Mouse (Mus musculus): ENCODE results near the gene Hmg20a.

Hmg20a gene

GRCm38 (mm10) chr9:56495088-56495487 is 76.7 kb downstream of the Hmg20a start:
- in situ Hi-C loops (cut with MboI, MseI), result no loop called here

- in situ Hi-C loops (cut with MboI, MseI), result no loop called here
Measured at GRCm38 (mm10) chr9:56495795-56496232, 77.4 kb downstream of the Hmg20a start.

DNA sequence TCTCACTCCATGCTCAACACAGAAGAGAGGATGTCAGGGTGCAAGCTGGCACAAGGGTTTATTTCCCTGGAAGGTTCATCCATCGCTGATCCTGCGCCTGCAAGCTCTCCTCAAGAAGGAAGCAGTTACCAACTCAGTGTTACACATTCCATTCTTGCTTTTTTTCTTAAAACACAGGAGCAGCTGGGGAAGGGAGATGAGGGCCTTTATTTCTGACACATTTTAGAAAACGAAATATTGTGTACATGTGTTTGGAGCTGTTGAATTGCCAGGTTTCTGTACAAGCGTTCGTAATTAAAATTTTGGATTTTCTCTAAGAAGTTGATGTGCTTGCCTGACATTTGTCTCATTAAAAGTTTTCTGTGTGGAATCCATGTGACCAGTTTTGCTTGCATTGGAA is 78.2 kb downstream of the Hmg20a start:
- in situ Hi-C loops (cut with MboI, MseI), result no loop called here

- in situ Hi-C loops (cut with MboI, MseI), result no loop called here
Measured at GRCm38 (mm10) chr9:56497181-56497864, 78.9 kb downstream of the Hmg20a start.

- in situ Hi-C loops (cut with MboI, MseI), result loop anchor here (10.0 to 25.0 kb wide), 2 partner anchors 85 to 287 kb away; partner anchors contain the start of genes Hmg20a (in 2 of the 2) and Peak1 (in 2 of the 2)
Measured at GRCm38 (mm10) chr9:56499324-56500067, 81.1 kb downstream of the Hmg20a start.

GRCm38 (mm10) chr9:56500893-56501590 is 82.6 kb downstream of the Hmg20a start:
- in situ Hi-C loops (cut with MboI, MseI), result loop anchor here (10.0 to 25.0 kb wide), 2 partner anchors 86 to 289 kb away; partner anchors contain the start of genes Hmg20a (in 2 of the 2) and Peak1 (in 2 of the 2)

DNA sequence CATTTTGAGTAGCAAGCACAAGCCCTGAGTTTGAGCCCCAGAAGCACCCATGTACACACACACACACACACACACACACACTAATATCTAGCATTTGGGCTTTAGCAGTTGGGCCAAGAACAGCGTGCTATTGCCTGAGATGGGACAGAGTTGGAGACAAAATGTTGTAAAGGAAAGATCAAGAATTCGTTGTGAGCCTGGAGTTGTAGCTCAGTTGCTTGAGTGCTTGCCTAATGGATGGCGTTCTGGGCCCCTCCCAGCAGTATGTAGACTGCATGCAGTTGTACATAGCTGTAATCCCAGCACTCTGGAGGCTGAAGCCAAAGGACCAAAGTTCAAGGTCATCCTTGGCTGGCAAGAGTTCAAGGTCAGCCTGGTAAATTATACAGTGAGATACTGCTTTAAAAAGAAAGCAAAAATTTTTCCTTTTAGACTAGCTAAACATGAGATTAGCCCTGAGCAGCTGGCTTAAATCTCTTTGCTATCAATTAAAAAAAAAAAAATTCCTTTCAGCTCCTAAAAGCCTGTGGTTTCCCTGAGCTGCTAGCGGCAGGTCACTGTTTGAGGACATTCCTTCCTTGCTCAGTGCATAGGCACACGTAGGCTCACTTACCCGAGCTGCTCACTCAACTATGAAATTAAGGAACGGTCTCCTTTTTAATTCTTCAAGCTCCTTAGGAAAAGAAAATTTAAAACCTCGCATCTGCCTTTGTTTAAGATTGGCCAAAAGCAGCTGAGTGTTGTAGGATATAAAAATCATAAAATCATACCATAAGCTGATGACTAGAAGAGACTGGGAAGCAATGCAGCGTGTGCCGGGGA is 83.5 kb downstream of the Hmg20a start:
- in situ Hi-C loops (cut with MboI, MseI), result loop anchor here (10.0 to 25.0 kb wide), 2 partner anchors 87 to 290 kb away; partner anchors contain the start of genes Hmg20a (in 2 of the 2) and Peak1 (in 2 of the 2)

DNA sequence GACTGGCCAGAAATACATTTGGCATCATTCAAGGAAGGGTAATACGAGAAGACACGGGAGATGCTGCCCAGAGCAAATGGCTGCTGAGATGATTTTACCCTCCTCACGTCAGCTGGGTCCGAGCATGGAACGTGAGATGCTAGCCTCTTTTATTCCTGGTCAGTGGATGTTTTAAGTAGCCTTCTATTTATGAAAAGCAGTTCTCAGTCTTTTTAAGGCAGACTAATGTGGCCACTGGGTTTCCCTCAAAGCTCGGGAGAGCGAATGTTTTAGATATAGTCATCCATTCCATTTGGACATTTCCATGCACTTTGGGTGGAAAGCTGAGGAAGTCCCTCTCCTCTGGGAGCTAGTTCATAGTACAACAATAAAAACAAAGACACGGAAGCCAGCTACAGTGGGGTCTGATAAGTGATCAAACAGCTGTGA is 84.1 kb downstream of the Hmg20a start:
- in situ Hi-C loops (cut with MboI, MseI), result loop anchor here (10.0 to 25.0 kb wide), 2 partner anchors 88 to 290 kb away; partner anchors contain the start of genes Hmg20a (in 2 of the 2) and Peak1 (in 2 of the 2)

DNA sequence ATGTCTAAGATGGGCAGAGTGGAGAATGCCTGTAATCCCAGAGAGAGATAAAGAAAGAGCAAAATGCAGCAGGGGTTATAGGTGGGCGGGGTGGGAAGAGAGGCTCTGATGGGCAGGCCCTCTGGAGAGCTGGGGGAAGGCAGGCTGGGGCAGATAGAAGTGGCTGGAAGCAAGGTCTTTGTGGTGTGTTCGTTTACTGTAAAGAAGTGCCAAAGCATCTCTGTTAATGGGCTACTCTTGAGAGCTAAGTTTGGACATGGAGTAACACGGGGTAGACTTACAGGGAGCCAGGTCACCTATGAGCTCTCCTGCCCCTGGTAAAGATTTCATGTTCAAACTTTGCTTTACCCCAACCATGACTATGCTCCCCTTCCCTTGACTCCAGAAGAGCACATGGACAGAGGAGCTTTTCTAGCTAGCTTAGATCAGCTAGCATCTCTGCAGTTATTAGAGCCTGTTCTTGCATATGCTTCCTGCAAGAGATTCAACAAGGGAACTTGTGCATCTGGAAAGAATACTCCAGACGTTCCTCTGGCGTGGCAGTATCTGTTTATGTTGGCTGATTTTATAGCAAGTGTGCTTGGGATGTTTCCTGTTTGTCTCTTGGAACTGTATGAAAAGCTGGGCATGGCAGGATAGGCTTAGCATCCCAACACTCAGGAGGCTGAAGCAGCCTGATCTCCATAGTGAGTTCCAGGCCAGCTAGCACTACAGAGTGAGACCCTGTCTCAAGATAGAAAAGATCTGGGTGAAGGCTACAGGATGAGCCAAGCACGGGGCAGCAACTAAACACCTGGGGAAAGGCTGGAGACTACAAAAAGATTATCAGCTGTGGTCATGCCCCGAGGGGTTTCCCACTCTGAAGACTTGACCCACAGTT is 85.5 kb downstream of the Hmg20a start:
- in situ Hi-C loops (cut with MboI, MseI), result loop anchor here (10.0 to 25.0 kb wide), 2 partner anchors 89 to 292 kb away; partner anchors contain the start of genes Hmg20a (in 2 of the 2) and Peak1 (in 2 of the 2)

DNA sequence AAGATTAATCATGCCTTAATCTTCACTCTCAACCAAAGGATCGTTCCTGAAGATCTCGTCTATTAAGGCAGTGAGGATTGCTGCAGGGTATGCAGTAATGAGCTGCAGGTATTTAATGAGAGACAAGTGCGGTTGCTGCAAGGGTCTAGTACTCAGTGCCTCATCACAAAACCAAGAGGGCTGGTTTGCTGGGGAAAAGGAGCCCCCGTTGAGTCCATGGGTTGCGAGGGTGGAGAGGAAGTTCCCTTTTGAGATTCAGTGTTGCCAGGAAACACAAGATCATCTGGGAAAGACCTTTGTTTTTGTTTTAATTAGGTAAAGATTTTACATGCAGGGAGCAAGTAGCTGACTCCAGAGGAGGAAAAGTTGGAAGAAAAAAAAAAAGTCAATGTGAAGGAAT is 86.1 kb downstream of the Hmg20a start:
- in situ Hi-C loops (cut with MboI, MseI), result loop anchor here (10.0 to 25.0 kb wide), 2 partner anchors 90 to 292 kb away; partner anchors contain the start of genes Hmg20a (in 2 of the 2) and Peak1 (in 2 of the 2)

DNA sequence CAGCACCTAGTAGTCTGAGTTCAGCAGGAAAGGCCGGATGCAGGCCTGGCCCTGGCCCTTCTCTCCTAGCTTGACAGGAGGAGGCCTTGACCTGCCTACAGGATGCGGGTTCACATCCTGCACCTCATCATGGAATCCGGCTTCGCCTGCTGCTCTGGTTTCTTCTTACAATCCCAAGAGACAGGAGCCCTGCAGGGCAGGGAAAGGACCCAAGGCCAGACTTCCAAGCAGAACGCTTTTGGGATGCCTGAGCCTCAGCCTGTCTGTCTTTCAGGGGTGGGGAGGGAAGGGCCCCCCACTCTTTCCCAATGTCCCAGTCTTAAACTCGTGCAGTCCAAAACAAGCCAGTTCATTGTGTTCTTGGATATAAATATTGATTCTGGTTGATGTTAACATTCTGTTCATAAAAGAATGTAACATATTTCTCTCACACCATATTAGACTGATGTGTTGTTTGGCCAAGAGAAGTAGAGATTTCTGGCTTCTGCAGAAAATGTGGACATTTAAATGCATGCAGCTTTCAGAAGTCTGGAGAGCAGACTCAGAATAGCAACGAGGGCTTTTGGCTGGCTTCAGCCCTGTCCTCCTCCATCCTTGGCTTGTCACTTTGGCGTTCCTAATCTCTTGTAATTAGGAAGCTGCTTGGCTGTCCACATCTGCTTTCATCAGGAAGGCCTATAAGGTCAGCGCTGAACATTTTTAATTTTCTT is 86.8 kb downstream of the Hmg20a start:
- in situ Hi-C loops (cut with MboI, MseI), result loop anchor here (5.0 to 25.0 kb wide), 3 partner anchors 90 to 293 kb away; partner anchors contain the start of genes Hmg20a (in 2 of the 2) and Peak1 (in 2 of the 2)

DNA sequence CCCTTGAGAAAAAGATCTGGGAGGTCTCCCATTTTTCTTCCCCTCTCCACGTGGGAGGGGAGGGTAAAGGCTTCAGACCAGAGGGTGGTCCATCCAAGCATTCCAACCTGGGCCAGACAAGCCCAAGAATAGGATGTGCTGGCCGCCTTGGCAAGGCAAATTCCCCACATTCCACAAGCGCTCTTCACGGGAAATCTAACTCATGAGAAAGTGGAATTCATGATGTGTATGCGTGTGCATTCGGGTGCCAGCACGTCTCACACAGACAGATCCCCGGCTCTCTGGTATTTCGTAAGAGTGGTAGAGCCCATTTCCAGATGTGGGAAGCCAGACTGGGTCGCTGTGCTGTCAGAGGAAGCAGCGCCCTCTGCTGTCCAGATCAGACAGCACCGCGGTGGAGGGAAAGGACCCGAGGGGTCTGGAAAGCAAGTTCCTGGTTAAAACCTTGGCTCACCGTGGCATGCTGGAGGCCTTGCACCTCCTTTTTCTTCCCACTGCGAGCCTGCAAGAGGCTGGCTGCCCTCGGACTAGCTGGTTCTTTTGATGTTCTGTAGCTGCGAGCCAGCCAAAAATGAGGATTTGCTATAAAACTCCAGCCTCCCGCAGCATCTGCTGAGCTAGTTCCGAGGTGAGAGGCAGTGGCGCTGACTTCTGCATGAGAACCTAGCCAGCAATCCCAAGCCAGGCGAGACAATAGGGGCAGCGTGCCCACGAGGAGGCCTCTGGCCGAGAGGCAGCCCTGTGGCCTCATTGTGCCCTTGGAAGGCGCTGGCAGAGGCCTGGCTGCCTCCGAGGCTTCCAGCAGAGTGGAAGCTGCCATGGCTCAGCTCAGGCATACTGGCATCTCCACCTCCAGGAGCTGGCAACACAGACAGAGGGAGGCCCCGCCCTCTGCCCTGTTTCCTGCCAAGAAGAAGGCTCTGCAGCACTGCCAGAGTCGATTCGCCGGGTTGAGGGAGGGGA is 87.7 kb downstream of the Hmg20a start:
- in situ Hi-C loops (cut with MboI, MseI), result loop anchor here (5.0 to 25.0 kb wide), 3 partner anchors 91 to 294 kb away; partner anchors contain the start of genes Hmg20a (in 2 of the 2) and Peak1 (in 2 of the 2)

GRCm38 (mm10) chr9:56506931-56507681 is 88.7 kb downstream of the Hmg20a start:
- in situ Hi-C loops (cut with MboI, MseI), result loop anchor here (5.0 to 25.0 kb wide), 3 partner anchors 92 to 295 kb away; partner anchors contain the start of genes Hmg20a (in 2 of the 2) and Peak1 (in 2 of the 2)

DNA sequence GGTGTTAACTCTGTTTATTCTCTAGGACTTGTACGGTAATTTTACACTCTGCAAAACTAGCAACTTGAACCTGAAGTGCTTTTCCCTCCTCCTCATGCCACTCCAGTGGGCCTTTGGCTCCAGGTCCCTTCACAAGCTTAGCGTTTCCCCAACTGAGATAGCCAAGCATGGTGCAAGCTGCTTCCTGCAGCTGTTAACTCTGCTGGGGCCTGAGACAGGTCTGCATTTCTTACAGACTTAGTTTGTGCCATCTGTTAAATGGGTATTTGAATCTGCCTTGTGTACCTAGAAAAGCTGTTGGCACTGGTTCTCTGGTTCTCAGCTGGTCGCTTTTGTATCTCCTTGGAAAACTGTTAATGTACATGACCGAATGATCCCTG is 89.3 kb downstream of the Hmg20a start:
- in situ Hi-C loops (cut with MboI, MseI), result loop anchor here (5.0 to 25.0 kb wide), 3 partner anchors 93 to 295 kb away; partner anchors contain the start of genes Hmg20a (in 2 of the 2) and Peak1 (in 2 of the 2)

DNA sequence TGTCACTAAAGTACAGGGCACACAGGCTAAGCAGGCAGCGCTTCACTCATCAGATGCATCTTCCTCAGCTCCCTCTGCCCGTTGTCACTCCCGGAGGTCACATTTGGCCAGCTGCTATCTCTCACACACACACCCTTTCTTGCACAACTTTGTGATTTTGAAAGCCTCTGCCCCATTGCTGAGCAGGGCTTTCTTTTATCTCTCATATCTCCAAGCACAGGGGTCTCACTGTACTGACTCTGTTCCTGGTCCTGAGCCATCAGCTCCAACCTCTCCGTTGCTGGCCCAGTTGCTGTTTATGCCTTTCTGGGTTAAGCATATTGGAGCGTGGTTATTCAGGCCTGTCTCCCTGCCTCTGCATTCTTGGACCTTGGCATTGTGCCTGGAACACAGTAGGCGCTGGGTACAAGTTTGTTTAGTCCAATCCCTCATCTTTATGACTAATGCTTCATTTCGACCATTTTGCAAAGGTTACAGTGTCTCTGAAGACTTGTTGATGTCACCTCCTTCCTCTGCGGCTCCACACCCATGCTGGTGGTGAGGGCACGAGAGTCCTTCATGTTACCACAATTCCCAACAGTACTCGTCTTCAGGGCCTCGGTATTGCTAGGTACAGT is 90.5 kb downstream of the Hmg20a start:
- in situ Hi-C loops (cut with MboI, MseI), result loop anchor here (5.0 to 25.0 kb wide), 3 partner anchors 94 to 297 kb away; partner anchors contain the start of genes Hmg20a (in 2 of the 2) and Peak1 (in 2 of the 2)

DNA sequence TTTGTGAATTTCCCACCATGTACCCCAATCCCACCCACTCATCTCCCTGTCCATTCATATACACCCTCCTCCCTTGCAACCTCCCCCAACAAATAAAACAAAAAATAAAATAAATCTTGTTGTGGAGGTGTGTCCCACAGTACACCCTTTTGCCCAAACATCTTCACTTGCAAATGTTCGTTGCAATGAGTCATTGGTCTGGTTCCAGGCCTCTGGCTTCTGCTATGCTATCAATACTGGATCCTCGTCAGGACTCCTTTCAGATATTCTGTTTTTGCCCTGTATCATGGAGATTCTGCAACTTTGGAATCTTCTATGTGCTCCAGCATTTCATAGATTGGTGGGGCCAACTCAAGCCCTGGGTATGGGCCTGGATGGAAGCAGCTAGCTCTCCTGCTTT is 91.9 kb downstream of the Hmg20a start:
- in situ Hi-C loops (cut with MboI, MseI), result loop anchor here in 1 of 2 experiments (25.0 kb wide), 1 partner anchor 298 kb away; no protein-coding TSS in a partner anchor
